Mouse (Mus musculus) limb, embryonic 14.5 days (tissue): ENCODE data around the gene Mx1. TPM values are rescaled to one million over a fixed set of nuclear protein-coding genes. Genes with fewer than 3 reads are reported as not detected.

ENCODE experiments used
- ATAC-seq: fragments of 200-750 bp; cut with Nextera tagmentation; 2 replicates; pipeline ENCODE4 v1.8.0; 2017; ENCODE audit warnings: low read depth, moderate number of reproducible peaks, moderate TSS enrichment; ENCODE audit not compliant: low FRiP score
- DNase-seq: peaks from one replicate; pipeline ENCODE4 v3.0.0-alpha.2; 2015; ENCODE audit warnings: low spot score
- H3K27ac ChIP-seq: fragments of 300-500 bp; sonication (generic); replicated peaks from 2 replicates; pipeline ENCODE4 v1.5.1; 2014; ENCODE audit warnings: low read depth, mild to moderate bottlenecking, low read length, moderate library complexity, mixed read lengths
- H3K27me3 ChIP-seq: fragments of 300-500 bp; sonication (generic); 2 replicates; pipeline ENCODE4 v1.6.1; 2014; ENCODE audit warnings: low read length, mixed read lengths; ENCODE audit not compliant: control insufficient read depth, insufficient read depth
- H3K36me3 ChIP-seq: fragments of 300-500 bp; sonication (generic); 2 replicates; pipeline ENCODE4 v1.6.1; 2014; ENCODE audit warnings: mild to moderate bottlenecking, low read length, moderate library complexity, mixed read lengths; ENCODE audit not compliant: control insufficient read depth, insufficient read depth
- H3K4me1 ChIP-seq: fragments of 300-500 bp; sonication (generic); 2 replicates; pipeline ENCODE4 v1.6.1; 2014; ENCODE audit warnings: antibody characterized with exemption, low read length, mixed read lengths; ENCODE audit not compliant: control insufficient read depth, insufficient read depth
- H3K4me2 ChIP-seq: fragments of 300-500 bp; sonication (generic); replicated peaks from 2 replicates; pipeline ENCODE4 v1.6.1; 2014; ENCODE audit warnings: low read depth, mild to moderate bottlenecking, low read length, moderate library complexity; ENCODE audit not compliant: severe bottlenecking
- H3K4me3 ChIP-seq: fragments of 300-500 bp; sonication (generic); replicated peaks from 2 replicates; pipeline ENCODE4 v1.5.1; 2014; ENCODE audit warnings: low read length
- H3K9ac ChIP-seq: fragments of 300-500 bp; sonication (generic); 2 replicates; pipeline ENCODE4 v1.6.1; 2014; ENCODE audit warnings: mild to moderate bottlenecking, low read depth, low read length, moderate library complexity; ENCODE audit not compliant: severe bottlenecking
- H3K9me3 ChIP-seq: fragments of 300-500 bp; sonication (generic); 2 replicates; pipeline ENCODE4 v1.6.1; 2016; ENCODE audit warnings: low read length; ENCODE audit not compliant: control insufficient read depth
- POLR2A ChIP-seq: fragments of 200-500 bp; IDR thresholded peaks from 2 replicates; pipeline ENCODE4 v1.8.0; 2012; ENCODE audit warnings: inconsistent platforms, mild to moderate bottlenecking, moderate library complexity, borderline replicate concordance; ENCODE audit not compliant: insufficient read depth, insufficient read length; ENCODE audit errors: extremely low read depth
- WGBS: fragments of 180-500 bp; shearing (Covaris S2); extraction: QIAGEN DNeasy Blood & Tissue Kit; methylation state at CpG from one replicate; pipeline ENCODE4 v1.1.7; 2014; 5-methylcytosine and 5-hydroxymethylcytosine counted together
- polyA plus RNA-seq, 2 experiments: library from polyadenylated mRNA; depleted of rRNA in 1 of 2; stranded (reverse) in 1 of 2; unstranded in 1 of 2; fragments of >200 nt; fragmentation: Nextera tagmentation in 1 of 2; extraction: Ambion mirVana in 1 of 2; gene quantifications; 2 replicates each; pipeline versions ENCODE4 v1.2.1 to v1.2.3; 2012 to 2014

The Mx1 gene
- polyA plus RNA-seq, 2 experiments: 0.37 to 0.64 TPM

DNA sequence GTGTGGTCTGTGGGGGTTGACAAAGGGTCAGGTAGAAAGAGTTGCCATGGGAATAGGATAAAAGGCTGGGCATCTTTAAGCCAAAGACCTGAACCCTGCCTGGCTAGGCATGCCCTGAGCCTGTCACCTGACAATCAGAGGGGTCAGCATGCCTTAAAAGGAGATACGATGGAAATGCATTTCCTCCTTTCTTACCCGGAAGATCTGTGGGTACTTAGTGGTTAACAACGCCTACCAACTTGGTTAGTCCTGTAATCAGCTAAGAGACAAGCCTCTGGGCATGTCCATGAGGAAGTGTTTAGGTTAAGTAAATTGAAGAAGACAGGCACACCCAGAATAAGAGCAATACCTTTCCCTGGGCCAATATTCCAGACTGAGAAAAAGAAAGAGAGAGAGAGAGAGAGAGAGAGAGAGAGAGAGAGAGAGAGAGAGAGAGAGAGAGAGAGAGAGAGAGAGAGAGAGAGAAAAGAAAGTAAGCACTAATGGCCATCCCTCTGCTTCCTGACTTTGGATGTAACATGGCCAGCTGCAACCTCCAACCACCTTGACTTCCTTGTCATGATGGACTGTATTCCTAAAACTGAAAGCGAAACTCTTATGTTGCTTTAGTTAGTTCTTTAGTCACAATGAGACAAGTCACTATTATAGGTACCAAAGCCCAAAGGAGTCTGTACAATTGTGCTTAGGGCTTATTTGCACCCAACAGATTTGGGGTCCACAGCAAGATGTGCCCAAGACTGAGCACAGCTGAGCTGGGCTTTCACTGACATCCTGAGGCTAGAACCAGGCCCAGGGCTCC lies 5.5 kb upstream of the Mx1 start:
- no peak for ATAC-seq
- 69% methylated on average over 4 of the region's 4 CpGs for WGBS
- no peak for TF ChIP-seq POLR2A
- Histone ChIP-seq H3K4me1 (no peaks in the 10 kb centered on the region), H3K4me2 (no peak overlapping the region), H3K36me3 (no peaks in the 10 kb centered on the region), H3K4me3 (no peak overlapping the region), H3K9me3 (no peaks in the 10 kb centered on the region), H3K27me3 (no peaks in the 10 kb centered on the region), H3K27ac (no peak overlapping the region), H3K9ac (no peak overlapping the region)
- DNase-seq: no peak

DNA sequence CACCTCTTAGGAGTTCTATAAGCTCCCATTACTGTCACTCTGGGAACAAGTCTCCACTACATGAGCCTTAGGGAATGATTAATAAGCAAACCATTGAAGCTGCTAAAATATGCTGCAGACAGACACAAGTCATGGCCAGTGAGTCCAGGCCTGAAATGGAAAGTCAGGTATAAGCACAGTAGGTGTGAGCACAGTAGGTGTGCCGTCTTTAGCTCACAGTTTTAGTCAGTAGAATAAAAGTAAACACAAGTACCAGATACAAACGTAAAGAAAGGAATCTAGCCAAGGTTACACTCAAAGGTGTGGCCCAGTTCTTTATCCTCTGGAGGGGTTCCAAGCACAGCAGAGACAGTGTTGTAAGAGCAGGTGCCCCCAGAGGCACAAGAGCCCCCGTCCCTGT lies 4.8 kb upstream of the Mx1 start:
- DNase-seq: no peak
- H3K9me3 ChIP-seq: no peaks in the 10 kb centered on the region
- no peak overlapping the region for H3K4me2 ChIP-seq
- no peak for ATAC-seq
- H3K4me3 ChIP-seq: no peak overlapping the region
- H3K27ac ChIP-seq: no peak overlapping the region
- WGBS: 76% methylated on average over 3 of the region's 3 CpGs
- H3K4me1 ChIP-seq: 0 out of 2 replicates have a peak, but pooled peaks cover 5% of the 10 kb centered on the region
- no peaks in the 10 kb centered on the region for H3K27me3 ChIP-seq
- no peak for TF ChIP-seq POLR2A
- H3K9ac ChIP-seq: no peak overlapping the region
- no peaks in the 10 kb centered on the region for H3K36me3 ChIP-seq

DNA sequence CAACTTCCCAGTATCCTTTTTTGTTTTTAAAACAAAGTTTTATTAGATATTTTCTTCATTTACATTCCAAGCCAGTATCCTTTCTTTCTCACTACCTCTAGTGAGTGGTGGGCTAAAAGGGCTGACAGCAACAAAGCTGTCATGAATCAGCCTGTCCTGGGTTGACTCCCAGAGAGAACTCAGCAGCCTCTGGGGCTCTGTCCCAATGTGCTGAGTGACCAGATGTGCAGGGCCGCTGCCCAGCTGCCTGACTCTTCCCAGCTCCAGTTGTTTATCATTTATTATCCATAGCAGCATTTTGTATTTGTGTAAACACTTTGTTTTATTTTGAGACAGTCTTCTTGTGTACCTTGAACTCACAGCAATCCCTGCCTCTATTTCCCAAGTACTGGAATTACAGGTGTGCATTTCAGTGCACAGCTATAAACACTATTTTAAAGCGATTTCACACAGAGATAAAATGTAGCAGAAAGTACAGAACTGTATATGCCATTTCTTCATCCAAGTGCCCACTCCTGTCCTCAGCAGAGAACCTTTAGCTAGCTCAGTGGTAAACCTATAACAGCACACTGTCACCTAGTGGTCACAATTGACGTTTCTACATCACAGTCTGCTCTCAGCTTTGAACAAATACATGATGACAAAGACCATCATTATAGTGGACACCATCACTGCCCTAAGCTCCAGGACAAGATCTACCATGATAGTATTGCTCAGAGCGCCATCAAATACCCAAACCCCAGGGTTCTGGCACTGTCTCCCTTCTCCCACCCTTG lies 3.7 kb upstream of the Mx1 start:
- Histone ChIP-seq H3K36me3 (no peaks in the 10 kb centered on the region), H3K4me2 (no peak overlapping the region), H3K9me3 (no peaks in the 10 kb centered on the region), H3K27ac (no peak overlapping the region), H3K27me3 (no peaks in the 10 kb centered on the region), H3K9ac (no peak overlapping the region), H3K4me3 (no peak overlapping the region), H3K4me1 (0 out of 2 replicates have a peak, but pooled peaks cover 6% of the 10 kb centered on the region)
- WGBS: 45% methylated on average over 4 of the region's 4 CpGs
- TF ChIP-seq POLR2A: no peak
- ATAC-seq (no peak; the same call in 1 of the 2 replicates), DNase-seq (peak; percentile 16)

DNA sequence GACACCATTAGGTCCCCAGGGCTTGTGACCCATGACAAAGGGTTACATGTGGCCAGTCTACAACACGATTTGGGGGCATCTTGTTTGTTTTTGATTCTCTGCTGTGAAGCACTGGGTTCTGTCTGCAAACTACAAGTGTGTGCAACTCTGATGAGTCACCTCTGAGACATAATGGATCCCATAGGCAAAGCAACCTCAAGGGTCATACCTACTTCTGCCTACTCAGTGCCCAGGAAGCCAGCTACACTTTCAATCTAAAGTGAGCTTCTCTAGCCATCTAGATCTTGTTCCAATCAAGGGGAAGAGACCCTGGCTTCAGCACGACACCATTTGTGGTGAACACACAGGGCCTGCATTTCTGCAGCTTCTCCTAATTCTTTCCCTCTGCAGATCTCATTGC lies 1.4 kb downstream of the Mx1 start:
- ATAC-seq (no peak), DNase-seq (no peak)
- Histone ChIP-seq H3K4me2 (no peak overlapping the region), H3K27ac (no peak overlapping the region), H3K4me1 (0 out of 2 replicates have a peak, but pooled peaks cover 6% of the 10 kb centered on the region), H3K27me3 (no peaks in the 10 kb centered on the region), H3K9me3 (no peaks in the 10 kb centered on the region), H3K4me3 (no peak overlapping the region), H3K36me3 (no peaks in the 10 kb centered on the region), H3K9ac (no peak overlapping the region)
- 65% methylated on average over 2 of the region's 2 CpGs for WGBS
- TF ChIP-seq POLR2A: no peak

DNA sequence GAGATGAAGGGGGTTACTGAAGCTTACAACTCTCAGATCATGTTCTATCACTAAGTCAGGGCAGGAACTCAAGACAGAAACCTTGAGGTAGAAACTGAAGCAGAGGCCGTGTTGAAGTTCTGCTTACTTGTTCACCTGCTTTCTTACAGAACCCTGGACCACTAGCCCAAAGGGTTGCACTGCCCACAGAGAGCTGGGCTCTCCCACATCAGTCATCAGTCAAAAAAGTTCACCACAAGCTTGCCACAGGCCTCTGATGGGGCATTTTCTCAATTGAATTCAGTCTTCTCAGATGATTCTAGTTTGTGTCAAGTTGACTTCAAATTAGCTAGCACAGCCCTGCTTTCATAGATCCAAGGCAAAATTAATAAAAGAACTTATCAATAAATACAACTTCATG lies 2.9 kb downstream of the Mx1 start:
- TF ChIP-seq POLR2A: no peak
- no peak overlapping the region for H3K4me3 ChIP-seq
- H3K36me3 ChIP-seq: no peaks in the 10 kb centered on the region
- WGBS: 77% methylated on average over 1 of the region's 1 CpGs
- H3K9ac ChIP-seq: no peak overlapping the region
- ATAC-seq (no peak), DNase-seq (no peak)
- H3K4me2 ChIP-seq: no peak overlapping the region
- H3K27ac ChIP-seq: no peak overlapping the region
- no peaks in the 10 kb centered on the region for H3K9me3 ChIP-seq
- 0 out of 2 replicates have a peak, but pooled peaks cover 6% of the 10 kb centered on the region for H3K4me1 ChIP-seq
- no peaks in the 10 kb centered on the region for H3K27me3 ChIP-seq
